Mouse (Mus musculus): ENCODE results near the gene Bpifa1. TPM values are rescaled to one million over a fixed set of nuclear protein-coding genes. Genes with fewer than 3 reads are reported as not detected.
"Not testable (repeated sequence)": the region's sequence is repeated elsewhere in the genome, so short reads cannot be mapped to it uniquely, and the experiment has no call there.

Gene Bpifa1
- not detected for total RNA-seq (2021)
- long read RNA-seq, experiment 1 = 0 reads
- long read RNA-seq, experiment 2 = 0 reads

- no peak for DNase-seq
Observed at GRCm38 (mm10) chr2:154142580-154142979, at the start of gene Bpifa1. Gene Bpifa1 (plus strand): TSS chr2:154142880.

- peak in 1 of 2 experiments; percentile 4 for DNase-seq
Observed at GRCm38 (mm10) chr2:154097734-154098133, 44.9 kb upstream of the Bpifa1 start.

GRCm38 (mm10) chr2:154117381-154117780 is 25.3 kb upstream of the Bpifa1 start:
- no peak for DNase-seq

GRCm38 (mm10) chr2:154130120-154130519 is 12.6 kb upstream of the Bpifa1 start, which contains the start of gene Bpifa3:
Gene Bpifa3 (plus strand): TSS chr2:154130336.
- no peak for DNase-seq

- DNase-seq = no peak
Observed at GRCm38 (mm10) chr2:154143735-154144134, 1.1 kb downstream of the Bpifa1 start.

GRCm38 (mm10) chr2:154147496-154147895 is 4.8 kb downstream of the Bpifa1 start:
- no peak for DNase-seq

GRCm38 (mm10) chr2:154158433-154158832 is 15.8 kb downstream of the Bpifa1 start:
- DNase-seq = peak; percentile 60 to 75

GRCm38 (mm10) chr2:154162307-154162706 is 19.6 kb downstream of the Bpifa1 start, which contains the start of gene Bpifa5:
Gene Bpifa5 (plus strand): TSS chr2:154162607.
- no peak for DNase-seq

- DNase-seq = no peak
Observed at GRCm38 (mm10) chr2:154163306-154163705, 20.6 kb downstream of the Bpifa1 start.

- no peak for DNase-seq
Observed at GRCm38 (mm10) chr2:154169172-154169571, 26.5 kb downstream of the Bpifa1 start.

GRCm38 (mm10) chr2:154171621-154172020 is 28.9 kb downstream of the Bpifa1 start:
- DNase-seq = no peak

GRCm38 (mm10) chr2:154173313-154173712 is 30.6 kb downstream of the Bpifa1 start:
- peak in 1 of 2 experiments; percentile 39 for DNase-seq

- DNase-seq = not testable (repeated sequence)
Observed at GRCm38 (mm10) chr2:154181900-154182299, 39.2 kb downstream of the Bpifa1 start.

- DNase-seq = peak; percentile 32 to 33
Observed at GRCm38 (mm10) chr2:154183061-154183460, 40.4 kb downstream of the Bpifa1 start.

- no peak for DNase-seq
Observed at GRCm38 (mm10) chr2:154185319-154185718, 42.6 kb downstream of the Bpifa1 start.

GRCm38 (mm10) chr2:154185748-154186147 is 43.1 kb downstream of the Bpifa1 start:
- DNase-seq = no peak

GRCm38 (mm10) chr2:154187468-154187867 is 44.8 kb downstream of the Bpifa1 start:
- DNase-seq = peak in 1 of 2 experiments; percentile 26

GRCm38 (mm10) chr2:154189877-154190434 is 47.3 kb downstream of the Bpifa1 start:
- no peak for DNase-seq

GRCm38 (mm10) chr2:154190546-154191258 is 48.0 kb downstream of the Bpifa1 start, which contains the start of gene Bpifb1:
Gene Bpifb1 (plus strand): TSS chr2:154190818.
- DNase-seq = no peak

- DNase-seq = peak in 1 of 2 experiments; percentile 34
Observed at GRCm38 (mm10) chr2:154192141-154192540, 49.5 kb downstream of the Bpifa1 start.

GRCm38 (mm10) chr2:154193071-154193470 is 50.4 kb downstream of the Bpifa1 start:
- DNase-seq = peak; percentile 43 to 49

- DNase-seq = peak; percentile 63 to 68
Observed at GRCm38 (mm10) chr2:154193994-154194504, 51.4 kb downstream of the Bpifa1 start.

GRCm38 (mm10) chr2:154197036-154197435 is 54.4 kb downstream of the Bpifa1 start:
- DNase-seq = no peak

Measured in adrenal gland, postnatal 36 days (tissue).